Mouse (Mus musculus): Measurements from ENCODE around the gene Rara. TPM values are rescaled to one million over a fixed set of nuclear protein-coding genes. Genes with fewer than 3 reads are reported as not detected.

The Rara gene
- total and polyA plus RNA-seq, 3 experiments: 12.1 to 13.7 TPM; not detected in 1

GRCm38 (mm10) chr11:98972215-98972614, 44.6 kb downstream of the Rara start:
- H3K4me1 ChIP-seq (ENCODE audit: control insufficient read depth in 1 of 2, insufficient read depth in 2 of 2, low read length in 2 of 2): no peaks in the 10 kb centered on the region
- peak; percentile 84 for DNase-seq (ENCODE audit: low read depth, low spot score)
- no peaks in the 10 kb centered on the region for H3K27me3 ChIP-seq (ENCODE audit: control insufficient read depth in 1 of 2, insufficient read depth in 2 of 2, low read length in 2 of 2)

GRCm38 (mm10) chr11:98972801-98973360, 45.3 kb downstream of the Rara start:
- Histone ChIP-seq H3K4me1 (ENCODE audit: control insufficient read depth in 1 of 2, insufficient read depth in 2 of 2, low read length in 2 of 2) (peaks cover 0 to 5% of the 10 kb centered on the region in 2 experiments; a peak in 3 of 4 replicates), H3K27me3 (ENCODE audit: control insufficient read depth in 1 of 2, insufficient read depth in 2 of 2, low read length in 2 of 2) (no peaks in the 10 kb centered on the region), H3K79me2 (ENCODE audit: control insufficient read depth, insufficient read depth, low read length, poor library complexity) (no peaks in the 10 kb centered on the region), H3K9ac (ENCODE audit: control insufficient read depth, low read depth, low read length, poor library complexity, severe bottlenecking) (no peak overlapping the region), H3K36me3 (ENCODE audit: control insufficient read depth in 1 of 2, insufficient read depth in 2 of 2, low read length in 2 of 2) (0 out of 4 replicates have a peak, but pooled peaks cover 0 to under 1% of the 10 kb centered on the region in 2 experiments), H3K9me3 (replicated peaks; ENCODE audit: insufficient read depth, low read length) (no peaks in the 10 kb centered on the region), H3K27ac (ENCODE audit: control insufficient read depth, low read depth, low read length) (no peak overlapping the region), H3K4me3 (ENCODE audit: control insufficient read depth in 1 of 2, insufficient read depth in 1 of 2, low read depth in 2 of 2, low read length in 2 of 2) (no peak overlapping the region)
- no peak for TF ChIP-seq MEF2A (IDR thresholded peaks at IDR 0.05; ENCODE audit: extremely low read depth, insufficient replicate concordance, low read depth, low read length, poor library complexity, severe bottlenecking)
- no peak for TF ChIP-seq CTCF (IDR thresholded peaks at IDR 0.05 in 2 of 3, conservative IDR thresholded peaks at IDR 0.05 in 1 of 3; ENCODE audit: control insufficient read depth in 1 of 3, insufficient read depth in 1 of 3, low read depth in 2 of 3, low read length in 3 of 3, poor library complexity in 1 of 3, severe bottlenecking in 1 of 3)
- TF ChIP-seq RCOR1 (IDR thresholded peaks at IDR 0.05; ENCODE audit: low read depth, low read length): no peak
- no peak for TF ChIP-seq RAD21 (IDR thresholded peaks at IDR 0.05; ENCODE audit: low read depth, low read length)
- TF ChIP-seq UBTF (IDR thresholded peaks at IDR 0.05; ENCODE audit: borderline replicate concordance, insufficient read depth, low read depth, low read length): no peak
- no peak for DNase-seq (ENCODE audit: low read depth, low spot score)

More at GRCm38 (mm10) chr11:98972215-98972614, 44.6 kb downstream of the Rara start:
- peak; percentile 97 for TF ChIP-seq SMC3 (IDR thresholded peaks at IDR 0.05; ENCODE audit: low read depth, low read length)
- no peak for TF ChIP-seq CHD2 (IDR thresholded peaks at IDR 0.05; ENCODE audit: low read length)
- 0 out of 2 replicates have a peak, but pooled peaks have one; percentile 77 for TF ChIP-seq MAZ (IDR thresholded peaks at IDR 0.05; ENCODE audit: low read depth, low read length)
- TF ChIP-seq CTCF (IDR thresholded peaks at IDR 0.05 in 2 of 3, conservative IDR thresholded peaks at IDR 0.05 in 1 of 3; ENCODE audit: control insufficient read depth in 1 of 3, insufficient read depth in 1 of 3, low read depth in 2 of 3, low read length in 3 of 3, poor library complexity in 1 of 3, severe bottlenecking in 1 of 3): peak; percentile 65 to 99 (median 99)
- no peak for TF ChIP-seq RCOR1 (IDR thresholded peaks at IDR 0.05; ENCODE audit: low read depth, low read length)
- TF ChIP-seq ZC3H11A (IDR thresholded peaks at IDR 0.05; ENCODE audit: low read depth, low read length): peak; percentile 98
- TF ChIP-seq TBP (IDR thresholded peaks at IDR 0.05; ENCODE audit: low read depth, low read length): no peak
- no peak for TF ChIP-seq E2F4 (IDR thresholded peaks at IDR 0.05; ENCODE audit: borderline replicate concordance, low read depth, low read length)
- no peak for TF ChIP-seq POLR2AphosphoS2 (IDR thresholded peaks at IDR 0.05; ENCODE audit: low read length)
- peak; percentile 98 for TF ChIP-seq RAD21 (IDR thresholded peaks at IDR 0.05; ENCODE audit: low read depth, low read length)
- TF ChIP-seq ZMIZ1 (IDR thresholded peaks at IDR 0.05; ENCODE audit: low read depth, low read length): no peak
- peak; percentile 61; the same call in 1 of the 2 replicates for TF ChIP-seq MXI1 (IDR thresholded peaks at IDR 0.05; ENCODE audit: low read depth, low read length)
- TF ChIP-seq NELFE (IDR thresholded peaks at IDR 0.05; ENCODE audit: low read depth, low read length): no peak
- TF ChIP-seq ZNF384 (IDR thresholded peaks at IDR 0.05; ENCODE audit: low read depth, low read length): peak; percentile 29; the same call in 1 of the 2 replicates
- TF ChIP-seq HCFC1 (IDR thresholded peaks at IDR 0.05; ENCODE audit: low read depth, low read length): 0 out of 2 replicates have a peak, but pooled peaks have one; percentile 37
- TF ChIP-seq SIN3A (IDR thresholded peaks at IDR 0.05; ENCODE audit: low read length): peak; percentile 72
- Histone ChIP-seq H3K4me3 (ENCODE audit: control insufficient read depth in 1 of 2, insufficient read depth in 1 of 2, low read depth in 2 of 2, low read length in 2 of 2) (no peak overlapping the region), H3K9me3 (replicated peaks; ENCODE audit: insufficient read depth, low read length) (no peaks in the 10 kb centered on the region), H3K9ac (ENCODE audit: control insufficient read depth, low read depth, low read length, poor library complexity, severe bottlenecking) (no peak overlapping the region), H3K36me3 (ENCODE audit: control insufficient read depth in 1 of 2, insufficient read depth in 2 of 2, low read length in 2 of 2) (no peaks in the 10 kb centered on the region), H3K79me2 (ENCODE audit: control insufficient read depth, insufficient read depth, low read length, poor library complexity) (no peaks in the 10 kb centered on the region), H3K27ac (ENCODE audit: control insufficient read depth, low read depth, low read length) (no peak overlapping the region)
